Mouse (Mus musculus) neural tube, embryonic 13.5 days (tissue): Measurements from ENCODE around the gene Fbxl22. TPM values are rescaled to one million over a fixed set of nuclear protein-coding genes. Genes with fewer than 3 reads are reported as not detected.
A peak's percentile ranks its signal among the peaks of the same experiment; 100 is the strongest.

Experiments
- ATAC-seq: fragments of 200-750 bp; cut with Nextera tagmentation; 2 replicates; pipeline ENCODE4 v1.8.0; 2017; ENCODE audit warnings: low read depth, mild to moderate bottlenecking, moderate TSS enrichment, moderate library complexity
- H3K27ac ChIP-seq: fragments of 300-500 bp; sonication (generic); replicated peaks from 2 replicates; pipeline ENCODE4 v1.5.1; 2015; ENCODE audit warnings: moderate library complexity, mild to moderate bottlenecking, inconsistent platforms
- H3K27me3 ChIP-seq: fragments of 300-500 bp; sonication (generic); 2 replicates; pipeline ENCODE4 v1.6.1; 2015; ENCODE audit warnings: mild to moderate bottlenecking, inconsistent platforms
- H3K36me3 ChIP-seq: fragments of 300-500 bp; sonication (generic); 2 replicates; pipeline ENCODE4 v1.6.1; 2015; ENCODE audit warnings: mild to moderate bottlenecking, inconsistent platforms
- H3K4me1 ChIP-seq: fragments of 300-500 bp; sonication (generic); replicated peaks from 2 replicates; pipeline ENCODE4 v1.6.1; 2015; ENCODE audit warnings: inconsistent platforms
- H3K4me2 ChIP-seq: fragments of 300-500 bp; sonication (generic); 2 replicates; pipeline ENCODE4 v1.6.1; 2015; ENCODE audit warnings: inconsistent platforms, mild to moderate bottlenecking, moderate library complexity
- H3K4me3 ChIP-seq: fragments of 300-500 bp; sonication (generic); 2 replicates; pipeline ENCODE4 v1.5.1; 2015; ENCODE audit warnings: mild to moderate bottlenecking, inconsistent platforms
- H3K9ac ChIP-seq: fragments of 300-500 bp; sonication (generic); 2 replicates; pipeline ENCODE4 v1.6.1; 2015; ENCODE audit warnings: moderate library complexity, mild to moderate bottlenecking, inconsistent platforms
- H3K9me3 ChIP-seq: fragments of 300-500 bp; sonication (generic); 2 replicates; pipeline ENCODE4 v1.6.1; 2016; ENCODE audit warnings: inconsistent platforms
- WGBS: fragments of 180-500 bp; shearing (Covaris S2); methylation state at CpG from one replicate; pipeline ENCODE4 v1.1.7; 2015; 5-methylcytosine and 5-hydroxymethylcytosine counted together
- polyA plus RNA-seq: library from polyadenylated mRNA; unstranded; fragments of >200 nt; fragmentation: Nextera tagmentation; extraction: Ambion mirVana; gene quantifications from 2 replicates; pipeline ENCODE4 v1.2.1, GENCODE M21; 2015

Gene Fbxl22
- polyA plus RNA-seq, 1 experiment from 2014 or later, result 1.7 TPM

- 25% methylated on average over 4 of the region's 4 CpGs for WGBS
- H3K4me1 ChIP-seq, result peaks cover 41% of the 10 kb centered on the region
- no peaks in the 10 kb centered on the region for H3K27me3 ChIP-seq
- H3K4me3 ChIP-seq, result no peak overlapping the region
- H3K4me2 ChIP-seq, result no peak overlapping the region
- 0 out of 2 replicates have a peak overlapping the region, but pooled peaks have one; percentile 17 for H3K9ac ChIP-seq
- peak overlapping the region; percentile 79 for H3K27ac ChIP-seq
- peak; percentile 56; the same call in 1 of the 2 replicates for ATAC-seq
- peaks cover 83% of the 10 kb centered on the region for H3K36me3 ChIP-seq
- H3K9me3 ChIP-seq, result no peaks in the 10 kb centered on the region
Observed at GRCm38 (mm10) chr9:66506011-66506410, 8.4 kb downstream of the Fbxl22 start.

- Histone ChIP-seq H3K4me3 (no peak overlapping the region), H3K27ac (peak overlapping the region; percentile 79), H3K4me1 (peaks cover 35% of the 10 kb centered on the region), H3K36me3 (peaks cover 90% of the 10 kb centered on the region), H3K27me3 (no peaks in the 10 kb centered on the region), H3K9me3 (no peaks in the 10 kb centered on the region), H3K9ac (peak overlapping the region; percentile 32; the same call in 1 of the 2 replicates), H3K4me2 (no peak overlapping the region)
- ATAC-seq, result no peak
- WGBS, result 58% methylated on average over 9 of the region's 9 CpGs
Observed at GRCm38 (mm10) chr9:66505141-66505917, 9.1 kb downstream of the Fbxl22 start.

GRCm38 (mm10) chr9:66504518-66504917 is 9.9 kb downstream of the Fbxl22 start:
- ATAC-seq, result no peak
- H3K27ac ChIP-seq, result peak overlapping the region; percentile 79
- no peak overlapping the region for H3K9ac ChIP-seq

GRCm38 (mm10) chr9:66503879-66504411 is 10.4 kb downstream of the Fbxl22 start:
- WGBS, result 91% methylated on average over 4 of the region's 4 CpGs
- Histone ChIP-seq H3K9me3 (no peaks in the 10 kb centered on the region), H3K36me3 (peaks cover 88% of the 10 kb centered on the region), H3K27me3 (no peaks in the 10 kb centered on the region), H3K4me1 (peaks cover 26% of the 10 kb centered on the region), H3K9ac (no peak overlapping the region), H3K27ac (no peak overlapping the region), H3K4me2 (no peak overlapping the region), H3K4me3 (no peak overlapping the region)
- no peak for ATAC-seq

More at GRCm38 (mm10) chr9:66504518-66504917, 9.9 kb downstream of the Fbxl22 start:
- H3K4me3 ChIP-seq, result no peak overlapping the region
- peaks cover 27% of the 10 kb centered on the region for H3K4me1 ChIP-seq
- H3K36me3 ChIP-seq, result peaks cover 89% of the 10 kb centered on the region
- H3K9me3 ChIP-seq, result no peaks in the 10 kb centered on the region
- 92% methylated on average over 13 of the region's 13 CpGs for WGBS
- no peaks in the 10 kb centered on the region for H3K27me3 ChIP-seq
- no peak overlapping the region for H3K4me2 ChIP-seq

GRCm38 (mm10) chr9:66501248-66501647 is 13.1 kb downstream of the Fbxl22 start:
- no peak overlapping the region for H3K4me3 ChIP-seq
- H3K9me3 ChIP-seq, result no peaks in the 10 kb centered on the region
- WGBS, result 95% methylated on average over 2 of the region's 2 CpGs
- no peaks in the 10 kb centered on the region for H3K27me3 ChIP-seq
- H3K4me2 ChIP-seq, result no peak overlapping the region
- peaks cover 87% of the 10 kb centered on the region for H3K36me3 ChIP-seq
- H3K9ac ChIP-seq, result no peak overlapping the region
- H3K27ac ChIP-seq, result no peak overlapping the region
- ATAC-seq, result no peak
- peaks cover 22% of the 10 kb centered on the region for H3K4me1 ChIP-seq

GRCm38 (mm10) chr9:66493992-66494391 is 20.4 kb downstream of the Fbxl22 start:
- Histone ChIP-seq H3K9me3 (no peaks in the 10 kb centered on the region), H3K9ac (no peak overlapping the region), H3K27ac (no peak overlapping the region), H3K4me2 (no peak overlapping the region), H3K4me1 (no peaks in the 10 kb centered on the region), H3K4me3 (no peak overlapping the region), H3K36me3 (peaks cover 96% of the 10 kb centered on the region), H3K27me3 (no peaks in the 10 kb centered on the region)
- ATAC-seq, result no peak

- WGBS, result 92% methylated on average over 1 of the region's 1 CpGs
Observed at GRCm38 (mm10) chr9:66492361-66492760, 22.0 kb downstream of the Fbxl22 start.

GRCm38 (mm10) chr9:66488786-66489185 is 25.6 kb downstream of the Fbxl22 start:
- no peaks in the 10 kb centered on the region for H3K4me1 ChIP-seq

More at GRCm38 (mm10) chr9:66492361-66492760, 22.0 kb downstream of the Fbxl22 start:
- Histone ChIP-seq H3K9me3 (no peaks in the 10 kb centered on the region), H3K27ac (no peak overlapping the region), H3K36me3 (peaks cover 96% of the 10 kb centered on the region), H3K4me3 (no peak overlapping the region), H3K4me1 (no peaks in the 10 kb centered on the region), H3K4me2 (no peak overlapping the region), H3K27me3 (no peaks in the 10 kb centered on the region), H3K9ac (no peak overlapping the region)
- no peak for ATAC-seq

GRCm38 (mm10) chr9:66483429-66483828 is 31.0 kb downstream of the Fbxl22 start:
- H3K36me3 ChIP-seq, result peaks cover 76% of the 10 kb centered on the region
- H3K27ac ChIP-seq, result no peak overlapping the region
- no peak overlapping the region for H3K4me3 ChIP-seq
- H3K9ac ChIP-seq, result no peak overlapping the region
- ATAC-seq, result no peak
- H3K27me3 ChIP-seq, result no peaks in the 10 kb centered on the region
- H3K4me2 ChIP-seq, result no peak overlapping the region
- H3K4me1 ChIP-seq, result no peaks in the 10 kb centered on the region
- 93% methylated on average over 3 of the region's 3 CpGs for WGBS
- H3K9me3 ChIP-seq, result no peaks in the 10 kb centered on the region

More at GRCm38 (mm10) chr9:66488786-66489185, 25.6 kb downstream of the Fbxl22 start:
- no peak overlapping the region for H3K27ac ChIP-seq
- no peak overlapping the region for H3K4me3 ChIP-seq
- no peak for ATAC-seq
- no peaks in the 10 kb centered on the region for H3K27me3 ChIP-seq
- peaks cover 95% of the 10 kb centered on the region for H3K36me3 ChIP-seq
- no peak overlapping the region for H3K4me2 ChIP-seq
- H3K9me3 ChIP-seq, result no peaks in the 10 kb centered on the region
- H3K9ac ChIP-seq, result no peak overlapping the region

- H3K4me1 ChIP-seq, result no peaks in the 10 kb centered on the region
- no peak overlapping the region for H3K9ac ChIP-seq
- no peaks in the 10 kb centered on the region for H3K27me3 ChIP-seq
- ATAC-seq, result no peak
- no peak overlapping the region for H3K27ac ChIP-seq
- no peaks in the 10 kb centered on the region for H3K9me3 ChIP-seq
- 89% methylated on average over 2 of the region's 2 CpGs for WGBS
- no peak overlapping the region for H3K4me3 ChIP-seq
- peaks cover 65% of the 10 kb centered on the region for H3K36me3 ChIP-seq
- H3K4me2 ChIP-seq, result no peak overlapping the region
Observed at GRCm38 (mm10) chr9:66477785-66478184, 36.6 kb downstream of the Fbxl22 start.

- WGBS, result 57% methylated on average over 4 of the region's 4 CpGs
- no peak for ATAC-seq
Observed at GRCm38 (mm10) chr9:66465087-66465486, 49.3 kb downstream of the Fbxl22 start.

More at GRCm38 (mm10) chr9:66465087-66465486, 49.3 kb downstream of the Fbxl22 start:
- H3K9me3 ChIP-seq, result no peaks in the 10 kb centered on the region
- H3K27me3 ChIP-seq, result no peaks in the 10 kb centered on the region
- H3K36me3 ChIP-seq, result peaks cover 62% of the 10 kb centered on the region
- no peak overlapping the region for H3K27ac ChIP-seq
- H3K4me1 ChIP-seq, result no peaks in the 10 kb centered on the region
- H3K9ac ChIP-seq, result no peak overlapping the region
- no peak overlapping the region for H3K4me3 ChIP-seq
- H3K4me2 ChIP-seq, result no peak overlapping the region
